Mouse (Mus musculus): Measurements from ENCODE around the gene Ugp2. TPM values are rescaled to one million over a fixed set of nuclear protein-coding genes. Genes with fewer than 3 reads are reported as not detected.

The Ugp2 gene
- polyA plus RNA-seq (2012; rRNA removed), result 91.0 and 96.7 TPM in 2 replicates

DNA sequence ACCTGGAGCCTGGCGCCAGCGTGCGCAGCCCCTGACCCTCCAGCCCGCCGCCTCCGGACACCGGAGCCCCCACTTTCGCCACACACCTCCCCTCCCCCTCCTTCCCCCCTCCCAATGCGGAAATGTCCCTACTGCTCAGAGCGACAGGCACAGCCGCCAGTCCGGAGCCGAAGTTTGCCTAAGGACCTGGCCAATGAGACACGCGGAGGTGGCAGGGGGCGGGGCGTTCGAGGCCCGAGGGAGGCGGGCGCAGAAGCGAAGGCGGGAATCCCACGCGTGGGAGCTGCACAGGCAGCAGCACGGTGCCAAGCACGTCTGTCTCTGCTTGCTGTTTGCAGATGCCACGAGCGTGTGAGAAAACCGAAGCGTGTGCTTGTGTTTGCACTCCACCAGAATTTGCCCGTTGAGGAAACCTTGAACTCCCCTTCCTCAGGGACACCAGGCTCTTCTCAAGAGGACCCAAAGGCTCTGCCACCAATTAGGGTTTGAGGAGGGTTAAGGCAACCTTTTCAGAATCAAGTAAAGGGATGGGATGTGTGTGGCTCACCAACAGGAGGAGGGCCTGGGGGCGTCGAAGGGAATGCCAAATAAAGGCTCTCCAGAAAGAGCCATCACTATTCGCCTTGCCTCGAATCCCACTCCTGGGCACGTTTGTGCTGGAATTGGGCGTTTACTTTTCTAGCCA is at the start of gene Ugp2:
TSS of gene Ugp2 (minus strand) at position 80 of the 685 bp plus-strand sequence.
- peak; percentile 96 for DNase-seq (ENCODE audit: low spot score)

DNA sequence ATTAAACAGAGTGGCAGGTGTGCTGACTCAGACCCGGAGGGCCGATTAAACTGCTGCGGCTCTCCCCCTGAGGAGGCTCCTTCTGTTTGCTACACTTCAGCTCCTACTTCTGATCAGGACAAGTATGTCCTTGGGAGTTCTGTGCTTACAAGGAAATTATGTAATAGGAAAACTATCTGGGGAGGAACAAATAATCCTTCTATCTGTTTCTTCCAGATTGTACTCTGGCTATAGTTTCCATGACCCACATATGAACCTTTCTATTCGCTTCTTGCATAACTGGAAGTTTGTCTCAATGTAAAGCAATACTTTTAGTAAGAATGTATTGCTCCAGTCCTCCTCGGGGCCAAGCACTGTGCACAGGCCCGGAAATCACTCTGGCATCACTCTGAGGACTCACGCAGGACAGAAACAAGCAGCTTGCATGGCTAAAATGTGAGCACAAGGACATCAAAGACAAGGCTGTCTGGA is 43.9 kb upstream of the Ugp2 start:
- no peak for DNase-seq (ENCODE audit: low spot score)

DNA sequence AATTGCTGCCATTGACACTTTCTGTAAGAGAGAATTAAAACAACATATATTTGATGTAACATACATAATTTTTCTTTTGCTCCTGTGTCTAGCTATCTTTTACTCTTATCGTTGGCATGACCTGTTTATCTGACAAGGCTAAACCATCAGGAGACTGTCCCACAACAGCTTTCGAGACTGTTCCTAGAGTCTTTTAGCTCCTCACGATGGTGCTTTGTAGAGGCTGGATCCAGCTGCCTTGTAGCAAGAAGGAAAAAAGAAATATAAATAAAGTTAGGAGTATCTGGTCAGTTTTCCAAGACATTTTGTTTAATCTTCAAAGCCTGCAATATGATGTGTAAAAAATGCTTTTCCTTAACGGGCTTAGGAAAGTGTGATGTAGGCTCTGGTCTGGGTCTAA is 35.7 kb upstream of the Ugp2 start:
- DNase-seq (ENCODE audit: low spot score), result no peak

GRCm38 (mm10) chr11:21406141-21406540 is 35.1 kb upstream of the Ugp2 start:
- DNase-seq (ENCODE audit: low spot score), result no peak

GRCm38 (mm10) chr11:21403877-21404276 is 32.9 kb upstream of the Ugp2 start:
- DNase-seq (ENCODE audit: low spot score), result no peak

- DNase-seq (ENCODE audit: low spot score), result no peak
These were observed 31.7 kb upstream of the Ugp2 start for GRCm38 (mm10) chr11:21402481-21403254.

GRCm38 (mm10) chr11:21401248-21401647 is 30.2 kb upstream of the Ugp2 start:
- DNase-seq (ENCODE audit: low spot score), result no peak

- no peak for DNase-seq (ENCODE audit: low spot score)
These were observed 28.2 kb upstream of the Ugp2 start for GRCm38 (mm10) chr11:21399186-21399681.

- no peak for DNase-seq (ENCODE audit: low spot score)
These were observed 27.5 kb upstream of the Ugp2 start for GRCm38 (mm10) chr11:21398464-21398863.

- no peak for DNase-seq (ENCODE audit: low spot score)
These were observed 15.8 kb upstream of the Ugp2 start for GRCm38 (mm10) chr11:21386790-21387189.

DNA sequence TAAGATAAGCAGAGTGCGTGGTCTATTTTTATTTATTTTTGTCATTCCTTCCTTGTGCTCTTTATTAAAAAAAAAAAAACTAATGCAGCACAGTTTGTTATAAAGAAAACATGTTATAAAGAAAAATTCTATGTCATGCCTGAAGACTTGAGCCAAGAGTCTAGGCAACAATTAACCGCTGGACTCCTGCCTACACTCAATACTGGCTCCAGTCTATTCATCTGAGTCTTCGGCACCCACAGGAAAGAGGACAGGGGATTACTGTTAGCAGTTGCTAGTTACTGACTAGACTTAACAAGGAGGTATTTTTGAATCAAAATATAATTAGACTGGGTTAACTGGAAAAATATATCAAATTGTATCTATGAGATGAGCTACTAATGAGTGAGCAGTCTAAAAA is 3.1 kb upstream of the Ugp2 start:
- no peak for DNase-seq (ENCODE audit: low spot score)

- peak; percentile 82 for DNase-seq (ENCODE audit: low spot score)
These were observed 441 bp downstream of the Ugp2 start for GRCm38 (mm10) chr11:21370399-21371121.

- no peak for DNase-seq (ENCODE audit: low spot score)
These were observed 1.6 kb downstream of the Ugp2 start for GRCm38 (mm10) chr11:21369248-21370016.

- no peak for DNase-seq (ENCODE audit: low spot score)
These were observed 2.5 kb downstream of the Ugp2 start for GRCm38 (mm10) chr11:21368466-21368865.

DNA sequence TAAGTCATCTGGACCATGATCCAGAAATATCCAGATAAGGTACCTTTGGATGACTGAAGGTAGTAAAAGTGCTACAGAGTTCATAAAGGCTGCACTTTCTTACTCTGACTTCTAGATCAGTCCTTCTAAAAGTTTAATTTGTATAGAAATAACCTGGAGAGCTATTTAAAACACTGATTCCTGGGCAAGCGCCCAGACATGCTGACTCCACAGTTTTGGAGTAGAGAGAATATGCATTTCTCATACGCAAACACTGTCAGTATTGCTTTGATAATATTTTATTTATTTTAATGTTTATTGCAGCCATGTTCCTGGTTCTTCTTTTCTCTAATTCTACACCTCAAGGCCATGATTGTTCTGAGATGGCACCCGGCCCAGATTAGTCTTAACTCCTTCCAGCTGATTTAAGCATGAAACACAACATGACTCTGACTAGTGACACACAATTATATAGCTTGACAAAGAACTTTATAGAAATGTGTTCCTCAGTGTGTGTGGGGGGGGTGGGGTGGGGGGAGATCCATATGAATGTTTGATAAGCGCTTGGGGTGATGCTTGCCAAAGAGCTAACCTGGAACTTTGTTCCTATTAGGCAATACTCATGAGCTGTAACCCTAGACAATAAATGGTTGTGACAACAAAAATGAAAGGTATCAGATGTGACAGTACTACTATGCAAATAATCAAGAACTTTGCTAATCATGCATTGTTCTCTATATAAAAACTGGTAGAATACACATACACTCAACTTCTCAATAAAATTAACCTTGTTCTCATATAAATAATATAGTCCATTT is 7.7 kb downstream of the Ugp2 start:
- no peak for DNase-seq (ENCODE audit: low spot score)

DNA sequence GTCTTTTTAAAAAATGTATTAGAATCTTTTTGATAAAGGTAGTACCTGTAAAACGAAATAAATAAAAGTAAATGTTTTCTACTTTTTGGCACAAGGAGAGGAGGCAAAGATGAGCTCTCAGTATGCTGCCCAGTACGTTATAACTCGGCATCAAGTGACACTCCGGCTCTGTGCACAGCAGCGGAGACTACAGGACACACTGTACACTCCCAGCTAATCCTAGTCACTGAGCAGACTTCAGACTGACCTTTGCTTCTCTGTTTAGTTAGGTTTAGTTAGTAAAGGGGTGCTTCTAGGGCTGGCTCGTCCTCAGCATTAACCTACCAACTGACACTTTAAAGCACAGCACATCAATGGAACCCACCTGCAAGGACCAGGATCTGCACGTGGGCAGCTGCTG is 19.7 kb downstream of the Ugp2 start:
- no peak for DNase-seq (ENCODE audit: low spot score)

DNA sequence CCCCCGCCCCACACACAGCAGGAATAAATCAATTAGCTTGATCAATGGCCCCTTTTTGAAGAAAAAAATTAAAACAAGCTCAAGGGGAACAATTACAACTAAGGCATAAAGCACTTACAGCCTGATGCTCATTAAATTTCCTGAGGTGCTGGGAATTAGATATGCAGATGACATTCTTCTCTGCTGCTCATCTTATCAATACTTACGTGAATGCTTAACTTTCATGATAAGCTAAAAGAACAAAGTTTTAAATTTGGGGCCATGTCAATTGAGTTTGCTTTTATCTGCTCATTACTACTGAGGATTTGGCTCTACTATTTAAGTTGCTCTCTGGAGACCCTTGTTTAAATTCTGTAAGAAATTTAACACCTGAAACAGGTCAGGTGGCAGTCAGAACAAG is 22.1 kb downstream of the Ugp2 start:
- DNase-seq (ENCODE audit: low spot score), result no peak

DNA sequence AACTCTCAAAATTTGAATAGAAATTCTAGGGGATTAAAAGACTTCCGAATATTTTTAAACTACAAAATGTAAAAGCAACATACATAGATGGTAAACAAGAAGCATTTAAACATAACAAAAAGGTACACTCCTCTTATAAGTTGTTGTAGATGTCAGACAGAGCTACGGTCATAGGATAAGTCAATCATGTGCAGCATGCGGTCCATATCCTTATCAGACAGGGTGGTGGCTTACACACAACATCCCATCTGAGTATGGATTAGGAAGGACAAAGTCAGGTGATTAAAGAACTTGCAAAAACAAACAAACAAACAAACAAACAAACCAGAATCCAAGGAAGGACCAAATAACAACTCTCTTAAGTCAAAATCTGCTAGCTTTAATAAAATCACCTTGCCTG is 25.0 kb downstream of the Ugp2 start:
- no peak for DNase-seq (ENCODE audit: low spot score)

- DNase-seq (ENCODE audit: low spot score), result no peak
These were observed 27.5 kb downstream of the Ugp2 start for GRCm38 (mm10) chr11:21343490-21343889.

GRCm38 (mm10) chr11:21339088-21339487 is 31.9 kb downstream of the Ugp2 start:
- DNase-seq (ENCODE audit: low spot score), result no peak

GRCm38 (mm10) chr11:21337855-21338254 is 33.1 kb downstream of the Ugp2 start:
- no peak for DNase-seq (ENCODE audit: low spot score)
